Mouse (Mus musculus) embryonic facial prominence, embryonic 14.5 days (tissue): ENCODE measurements around the gene 3110082J24Rik. TPM values are rescaled to one million over a fixed set of nuclear protein-coding genes. Genes with fewer than 3 reads are reported as not detected.

ENCODE experiments used
- ATAC-seq: fragments of 200-750 bp; cut with Nextera tagmentation; 2 replicates; pipeline ENCODE4 v1.8.0; 2017; ENCODE audit warnings: low read depth, moderate number of reproducible peaks, moderate TSS enrichment
- DNase-seq: peaks from one replicate; pipeline ENCODE4 v3.0.0-alpha.2; 2015; ENCODE audit warnings: low spot score
- H3K27ac ChIP-seq: fragments of 300-500 bp; sonication (generic); replicated peaks from 2 replicates; pipeline ENCODE4 v1.5.1; 2014; ENCODE audit warnings: low read depth, mild to moderate bottlenecking, low read length, moderate library complexity
- H3K27me3 ChIP-seq: fragments of 300-500 bp; sonication (generic); replicated peaks from 2 replicates; pipeline ENCODE4 v1.6.1; 2014; ENCODE audit warnings: low read length; ENCODE audit not compliant: control insufficient read depth, insufficient read depth
- H3K36me3 ChIP-seq: fragments of 300-500 bp; sonication (generic); 2 replicates; pipeline ENCODE4 v1.6.1; 2014; ENCODE audit warnings: low read length, mixed read lengths; ENCODE audit not compliant: control insufficient read depth, insufficient read depth
- H3K4me1 ChIP-seq: fragments of 300-500 bp; sonication (generic); 2 replicates; pipeline ENCODE4 v1.6.1; 2014; ENCODE audit warnings: antibody characterized with exemption, low read length; ENCODE audit not compliant: control insufficient read depth, insufficient read depth
- H3K4me2 ChIP-seq: fragments of 300-500 bp; sonication (generic); 2 replicates; pipeline ENCODE4 v1.6.1; 2014; ENCODE audit warnings: low read depth, mild to moderate bottlenecking, low read length, moderate library complexity, mixed read lengths
- H3K4me3 ChIP-seq: fragments of 300-500 bp; sonication (generic); 2 replicates; pipeline ENCODE4 v1.5.1; 2014; ENCODE audit warnings: low read depth, mild to moderate bottlenecking, low read length
- H3K9ac ChIP-seq: fragments of 300-500 bp; sonication (generic); 2 replicates; pipeline ENCODE4 v1.6.1; 2014; ENCODE audit warnings: low read depth, mild to moderate bottlenecking, low read length, moderate library complexity, mixed read lengths
- H3K9me3 ChIP-seq: fragments of 300-500 bp; sonication (generic); 2 replicates; pipeline ENCODE4 v1.6.1; 2016; ENCODE audit warnings: low read length; ENCODE audit not compliant: control insufficient read depth
- whole genome bisulfite sequencing: fragments of 180-500 bp; shearing (Covaris S2); extraction: QIAGEN DNeasy Blood & Tissue Kit; methylation state at CpG from one replicate; pipeline ENCODE4 v1.1.7; 2014; 5-methylcytosine and 5-hydroxymethylcytosine counted together
- polyA plus RNA-seq: library from polyadenylated mRNA; unstranded; fragments of >200 nt; fragmentation: Nextera tagmentation; extraction: Ambion mirVana; gene quantifications from 2 replicates; pipeline ENCODE4 v1.2.1, GENCODE M21; 2014

3110082J24Rik gene
- polyA plus RNA-seq, 1 experiment from 2014 or later, result not detected

- H3K4me2 ChIP-seq, result no peak overlapping the region
- no peak overlapping the region for H3K9ac ChIP-seq
- no peak for DNase-seq
- H3K36me3 ChIP-seq, result no peaks in the 10 kb centered on the region
- H3K9me3 ChIP-seq, result no peaks in the 10 kb centered on the region
- no peak overlapping the region for H3K4me3 ChIP-seq
- peaks cover 69% of the 10 kb centered on the region for H3K27me3 ChIP-seq
- H3K27ac ChIP-seq, result no peak overlapping the region
- peaks cover 12% of the 10 kb centered on the region; the same call in 1 of the 2 replicates for H3K4me1 ChIP-seq
- ATAC-seq, result no peak
- WGBS, result 14% methylated on average over 2 of the region's 2 CpGs
These were observed 870 bp upstream of the 3110082J24Rik start for GRCm38 (mm10) chr5:30106756-30107155.

GRCm38 (mm10) chr5:30104841-30105667 lies 832 bp downstream of the 3110082J24Rik start, which contains the start of gene Garem2:
Gene Garem2 (plus strand): TSS chr5:30105161.
- no peaks in the 10 kb centered on the region for H3K4me1 ChIP-seq
- H3K27ac ChIP-seq, result no peak within 1 kb of the TSS
- DNase-seq, result peak; percentile 65
- H3K27me3 ChIP-seq, result peaks cover 52% of the 10 kb centered on the region
- peak within 1 kb of the TSS; percentile 48 for H3K4me3 ChIP-seq
- peak; percentile 67 for ATAC-seq
- H3K9me3 ChIP-seq, result no peaks in the 10 kb centered on the region
- peak within 1 kb of the TSS; percentile 93 for H3K4me2 ChIP-seq
- WGBS, result 1% methylated on average over 27 of the region's 65 CpGs
- H3K9ac ChIP-seq, result peak within 1 kb of the TSS; percentile 60
- H3K36me3 ChIP-seq, result no peaks in the 10 kb centered on the region

GRCm38 (mm10) chr5:30104339-30104738 lies 1.5 kb downstream of the 3110082J24Rik start:
- WGBS, result 1% methylated on average over 11 of the region's 12 CpGs
- H3K36me3 ChIP-seq, result no peaks in the 10 kb centered on the region

GRCm38 (mm10) chr5:30103340-30103739 lies 2.5 kb downstream of the 3110082J24Rik start:
- DNase-seq (no peak), ATAC-seq (no peak)
- H3K9ac ChIP-seq, result no peak overlapping the region
- peaks cover 48% of the 10 kb centered on the region for H3K27me3 ChIP-seq
- WGBS, result 78% methylated on average over 3 of the region's 3 CpGs
- H3K9me3 ChIP-seq, result no peaks in the 10 kb centered on the region
- H3K4me2 ChIP-seq, result no peak overlapping the region
- no peaks in the 10 kb centered on the region for H3K36me3 ChIP-seq
- no peak overlapping the region for H3K4me3 ChIP-seq
- no peak overlapping the region for H3K27ac ChIP-seq
- H3K4me1 ChIP-seq, result no peaks in the 10 kb centered on the region

More at GRCm38 (mm10) chr5:30104339-30104738, 1.5 kb downstream of the 3110082J24Rik start:
- ATAC-seq (0 out of 2 replicates have a peak, but pooled peaks have one; percentile 23), DNase-seq (peak; percentile 58)
- no peaks in the 10 kb centered on the region for H3K4me1 ChIP-seq
- H3K4me2 ChIP-seq, result peak overlapping the region; percentile 93
- H3K27me3 ChIP-seq, result peaks cover 48% of the 10 kb centered on the region
- peak overlapping the region; percentile 48 for H3K4me3 ChIP-seq
- H3K9me3 ChIP-seq, result no peaks in the 10 kb centered on the region
- no peak overlapping the region for H3K9ac ChIP-seq
- no peak overlapping the region for H3K27ac ChIP-seq

GRCm38 (mm10) chr5:30098260-30098659 lies 7.6 kb downstream of the 3110082J24Rik start:
- 100% methylated on average over 1 of the region's 1 CpGs for WGBS
- no peak overlapping the region for H3K4me2 ChIP-seq
- H3K9ac ChIP-seq, result no peak overlapping the region
- H3K36me3 ChIP-seq, result no peaks in the 10 kb centered on the region
- ATAC-seq (no peak), DNase-seq (no peak)
- no peak overlapping the region for H3K27ac ChIP-seq
- no peak overlapping the region for H3K4me3 ChIP-seq
- no peaks in the 10 kb centered on the region for H3K9me3 ChIP-seq
- no peaks in the 10 kb centered on the region for H3K4me1 ChIP-seq
- peaks cover 4% of the 10 kb centered on the region for H3K27me3 ChIP-seq

GRCm38 (mm10) chr5:30095731-30096130 lies 10.2 kb downstream of the 3110082J24Rik start:
- H3K36me3 ChIP-seq, result no peaks in the 10 kb centered on the region
- 60% methylated on average over 6 of the region's 6 CpGs for WGBS
- no peaks in the 10 kb centered on the region for H3K9me3 ChIP-seq
- H3K27ac ChIP-seq, result no peak overlapping the region
- DNase-seq, result no peak
- H3K27me3 ChIP-seq, result no peaks in the 10 kb centered on the region
- no peaks in the 10 kb centered on the region for H3K4me1 ChIP-seq
- no peak for ATAC-seq
- no peak overlapping the region for H3K9ac ChIP-seq
- no peak overlapping the region for H3K4me2 ChIP-seq
- no peak overlapping the region for H3K4me3 ChIP-seq

GRCm38 (mm10) chr5:30094399-30094798 lies 11.5 kb downstream of the 3110082J24Rik start:
- 55% methylated on average over 2 of the region's 2 CpGs for WGBS
- DNase-seq, result no peak
- ATAC-seq, result no peak
- Histone ChIP-seq H3K36me3 (no peaks in the 10 kb centered on the region), H3K27ac (no peak overlapping the region), H3K27me3 (no peaks in the 10 kb centered on the region), H3K9me3 (no peaks in the 10 kb centered on the region), H3K4me2 (no peak overlapping the region), H3K9ac (no peak overlapping the region), H3K4me3 (no peak overlapping the region), H3K4me1 (no peaks in the 10 kb centered on the region)

- no peak overlapping the region for H3K4me2 ChIP-seq
These were observed 13.2 kb downstream of the 3110082J24Rik start for GRCm38 (mm10) chr5:30092701-30093100.

More at GRCm38 (mm10) chr5:30092701-30093100, 13.2 kb downstream of the 3110082J24Rik start:
- no peak for ATAC-seq
- Histone ChIP-seq H3K4me1 (no peaks in the 10 kb centered on the region), H3K27ac (no peak overlapping the region), H3K9me3 (no peaks in the 10 kb centered on the region), H3K36me3 (no peaks in the 10 kb centered on the region), H3K4me3 (no peak overlapping the region), H3K9ac (no peak overlapping the region), H3K27me3 (no peaks in the 10 kb centered on the region)
- 59% methylated on average over 13 of the region's 13 CpGs for WGBS
- no peak for DNase-seq
